Mouse (Mus musculus) frontal cortex, adult 2 months (tissue): ENCODE measurements around the gene Zdhhc3. TPM values are rescaled to one million over a fixed set of nuclear protein-coding genes. Genes with fewer than 3 reads are reported as not detected.
A peak's percentile ranks its signal among the peaks of the same experiment; 100 is the strongest.

Experiments
- DNase-seq, 2 experiments: peaks; one replicate each; pipeline ENCODE4 v3.0.0; 2022; ENCODE audit warnings: low spot score in 1 of 2; ENCODE audit errors: extremely low spot score in 1 of 2
- polyA plus RNA-seq: library from polyadenylated mRNA; depleted of rRNA; stranded (reverse); fragments of >200 nt; gene quantifications from 2 replicates; pipeline ENCODE4 v1.2.3, GENCODE M21; 2012

The Zdhhc3 gene
- polyA plus RNA-seq, 1 experiment, result 63.7 TPM

GRCm38 (mm10) chr9:123123017-123123416 is 10.0 kb upstream of the Zdhhc3 start:
- peak in 1 of 2 experiments; percentile 25 for DNase-seq

GRCm38 (mm10) chr9:123115566-123115965 is 2.6 kb upstream of the Zdhhc3 start:
- no peak for DNase-seq

GRCm38 (mm10) chr9:123113931-123114330 is 926 bp upstream of the Zdhhc3 start:
- no peak for DNase-seq

- no peak for DNase-seq
Observed at GRCm38 (mm10) chr9:123111751-123112221, 1.2 kb downstream of the Zdhhc3 start.

GRCm38 (mm10) chr9:123109188-123109587 is 3.8 kb downstream of the Zdhhc3 start:
- DNase-seq, result no peak

GRCm38 (mm10) chr9:123107186-123107585 is 5.8 kb downstream of the Zdhhc3 start:
- DNase-seq, result no peak

- no peak for DNase-seq
Observed at GRCm38 (mm10) chr9:123104362-123104761, 8.6 kb downstream of the Zdhhc3 start.

GRCm38 (mm10) chr9:123103425-123103824 is 9.6 kb downstream of the Zdhhc3 start:
- DNase-seq, result no peak

GRCm38 (mm10) chr9:123099631-123100455 is 13.2 kb downstream of the Zdhhc3 start:
- DNase-seq, result no peak

- DNase-seq, result no peak
Observed at GRCm38 (mm10) chr9:123090844-123091243, 22.2 kb downstream of the Zdhhc3 start.

GRCm38 (mm10) chr9:123087558-123087957 is 25.4 kb downstream of the Zdhhc3 start:
- DNase-seq, result no peak

GRCm38 (mm10) chr9:123085373-123085772 is 27.6 kb downstream of the Zdhhc3 start:
- DNase-seq, result no peak

- no peak for DNase-seq
Observed at GRCm38 (mm10) chr9:123080796-123081195, 32.2 kb downstream of the Zdhhc3 start.

GRCm38 (mm10) chr9:123080355-123080754 is 32.6 kb downstream of the Zdhhc3 start:
- DNase-seq, result peak in 1 of 2 experiments; percentile 26

GRCm38 (mm10) chr9:123079149-123079548 is 33.9 kb downstream of the Zdhhc3 start:
- no peak for DNase-seq

- no peak for DNase-seq
Observed at GRCm38 (mm10) chr9:123060172-123060571, 52.8 kb downstream of the Zdhhc3 start.

GRCm38 (mm10) chr9:123058724-123059292 is 54.2 kb downstream of the Zdhhc3 start:
- DNase-seq, result no peak

- no peak for DNase-seq
Observed at GRCm38 (mm10) chr9:123047665-123048064, 65.3 kb downstream of the Zdhhc3 start.

GRCm38 (mm10) chr9:123034426-123034825 is 78.6 kb downstream of the Zdhhc3 start, which contains the start of gene Tgm4:
Tgm4 (plus strand) TSS chr9:123034726.
- DNase-seq, result no peak

GRCm38 (mm10) chr9:123031496-123032246 is 81.3 kb downstream of the Zdhhc3 start:
- no peak for DNase-seq

GRCm38 (mm10) chr9:123024201-123024600 is 88.8 kb downstream of the Zdhhc3 start:
- no peak for DNase-seq
